Mouse (Mus musculus) liver, embryonic 14.5 days (tissue): Measurements from ENCODE around the gene Clcn7.

Experiments
- CTCF ChIP-seq: IDR thresholded peaks from 2 replicates; pipeline ENCODE4 v1.5.1; 2016; ENCODE audit warnings: antibody characterized with exemption, low read depth, control low read depth
- EP300 ChIP-seq: IDR thresholded peaks from 2 replicates; pipeline ENCODE4 v1.6.1; 2016; ENCODE audit warnings: antibody characterized with exemption, low read depth

- TF ChIP-seq CTCF (no peak), EP300 (no peak)
Observed at GRCm38 (mm10) chr17:25172558-25172957, 39.4 kb downstream of the Clcn7 start.
